Mouse (Mus musculus): Measurements from ENCODE around the gene Kdm6b.

GRCm38 (mm10) chr11:69419443-69419812 lies 6.0 kb upstream of the Kdm6b start:
- TF ChIP-seq CTCF (conservative IDR thresholded peaks at IDR 0.05; ENCODE audit: insufficient read depth, insufficient read length, low read depth, low read length) (peak; percentile 45), POLR2A (IDR thresholded peaks at IDR 0.05; ENCODE audit: low read depth, low read length) (no peak)
